Mouse (Mus musculus) hindbrain, postnatal 0 days (tissue): ENCODE results near the gene Lap3. TPM values are rescaled to one million over a fixed set of nuclear protein-coding genes. Genes with fewer than 3 reads are reported as not detected.
A peak's percentile ranks its signal among the peaks of the same experiment; 100 is the strongest.

Source experiments
- ATAC-seq: fragments of 200-750 bp; cut with Nextera tagmentation; 2 replicates; pipeline ENCODE4 v1.8.0; 2017; ENCODE audit warnings: mild to moderate bottlenecking, moderate TSS enrichment, moderate library complexity
- DNase-seq: peaks from one replicate; pipeline ENCODE4 v3.0.0-alpha.2; 2015; ENCODE audit warnings: low spot score
- H3K27ac ChIP-seq: fragments of 300-500 bp; sonication (generic); 2 replicates; pipeline ENCODE4 v1.5.1; 2014; ENCODE audit warnings: mild to moderate bottlenecking
- H3K27me3 ChIP-seq: fragments of 300-500 bp; sonication (generic); 2 replicates; pipeline ENCODE4 v1.6.1; 2014; ENCODE audit warnings: low read length, mixed read lengths; ENCODE audit not compliant: insufficient read depth
- H3K36me3 ChIP-seq: fragments of 300-500 bp; sonication (generic); 2 replicates; pipeline ENCODE4 v1.6.1; 2014; ENCODE audit warnings: low read length, mixed read lengths; ENCODE audit not compliant: insufficient read depth
- H3K4me1 ChIP-seq: fragments of 300-500 bp; sonication (generic); 2 replicates; pipeline ENCODE4 v1.6.1; 2014; ENCODE audit warnings: antibody characterized with exemption, low read length, mixed read lengths; ENCODE audit not compliant: insufficient read depth
- H3K4me2 ChIP-seq: fragments of 300-500 bp; sonication (generic); 2 replicates; pipeline ENCODE4 v1.6.1; 2014; ENCODE audit warnings: low read depth, mild to moderate bottlenecking, low read length, moderate library complexity, mixed read lengths
- H3K4me3 ChIP-seq: fragments of 300-500 bp; sonication (generic); 2 replicates; pipeline ENCODE4 v1.5.1; 2014; ENCODE audit warnings: low read length
- H3K9ac ChIP-seq: fragments of 300-500 bp; sonication (generic); replicated peaks from 2 replicates; pipeline ENCODE4 v1.6.1; 2014; ENCODE audit warnings: mild to moderate bottlenecking, low read length, moderate library complexity, mixed read lengths
- H3K9me3 ChIP-seq: fragments of 300-500 bp; sonication (generic); 2 replicates; pipeline ENCODE4 v1.6.1; 2016; ENCODE audit warnings: low read length, mixed read lengths
- CTCF ChIP-seq: IDR thresholded peaks from 2 replicates; pipeline ENCODE4 v1.5.1; 2016; ENCODE audit warnings: antibody characterized with exemption, control low read depth, low read depth
- WGBS: fragments of 180-500 bp; shearing (Covaris S2); extraction: QIAGEN DNeasy Blood & Tissue Kit; methylation state at CpG from one replicate; pipeline ENCODE4 v1.1.7; 2014; 5-methylcytosine and 5-hydroxymethylcytosine counted together
- polyA plus RNA-seq: library from polyadenylated mRNA; unstranded; fragments of >200 nt; fragmentation: Nextera tagmentation; extraction: Ambion mirVana; gene quantifications from 2 replicates; pipeline ENCODE4 v1.2.1, GENCODE M21; 2015
- total RNA-seq: library from RNA; depleted of rRNA; stranded (reverse); fragments of >200 nt; gene quantifications from 2 replicates; pipeline ENCODE4 v1.2.3, GENCODE M21; 2014

Lap3 gene
- total and polyA plus RNA-seq, 2 experiments from 2014 or later, result 21.9 to 36.2 TPM

DNA sequence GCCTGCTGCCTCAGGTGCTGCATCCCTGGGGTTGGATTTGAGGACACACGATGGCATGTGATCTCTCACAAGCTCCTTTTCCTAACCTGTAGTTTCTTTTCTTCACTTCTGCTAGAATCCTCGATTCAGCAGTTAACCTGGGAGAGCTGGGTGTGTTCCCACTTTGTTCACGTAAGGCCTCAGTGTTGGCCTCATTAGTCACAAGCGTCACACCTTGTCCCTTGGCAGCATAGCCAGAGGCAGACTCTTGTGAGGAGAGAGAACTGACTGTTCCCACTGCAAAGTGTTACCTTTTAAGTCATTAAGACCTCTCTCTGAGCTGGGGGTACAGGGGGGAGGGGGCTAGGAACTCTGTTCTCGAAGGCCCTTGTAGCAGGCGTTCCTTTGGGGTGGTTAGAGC lies 19.7 kb downstream of the Lap3 start:
- Histone ChIP-seq H3K4me2 (no peak overlapping the region), H3K9ac (no peak overlapping the region), H3K4me1 (no peaks in the 10 kb centered on the region), H3K4me3 (no peak overlapping the region), H3K27ac (no peak overlapping the region), H3K9me3 (no peaks in the 10 kb centered on the region), H3K27me3 (no peaks in the 10 kb centered on the region), H3K36me3 (peaks cover 9% of the 10 kb centered on the region; the same call in 1 of the 2 replicates)
- no peak for ATAC-seq
- TF ChIP-seq CTCF, result no peak
- WGBS, result 94% methylated on average over 6 of the region's 6 CpGs
- no peak for DNase-seq

DNA sequence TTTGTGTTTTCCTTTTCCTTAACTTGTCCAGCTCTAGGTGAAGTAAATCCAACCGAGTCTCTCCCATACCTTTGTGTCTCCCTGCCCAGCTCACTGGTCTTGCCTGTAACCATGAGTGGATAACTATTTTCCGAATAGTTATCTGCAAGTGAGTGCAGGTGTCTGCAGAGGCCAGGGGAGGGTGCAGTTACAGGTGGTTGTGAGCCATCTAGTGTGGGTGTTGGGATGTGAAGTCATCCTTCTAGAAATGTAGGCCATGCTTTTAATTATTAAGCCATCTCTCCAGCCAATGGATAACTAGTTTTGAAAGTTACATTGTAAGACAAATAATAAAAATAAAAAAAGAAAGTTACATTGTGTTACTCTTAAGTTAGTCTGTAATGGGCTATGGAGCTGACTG lies 20.3 kb downstream of the Lap3 start:
- no peak overlapping the region for H3K4me3 ChIP-seq
- no peak for TF ChIP-seq CTCF
- H3K36me3 ChIP-seq, result peaks cover 9% of the 10 kb centered on the region; the same call in 1 of the 2 replicates
- 96% methylated on average over 2 of the region's 2 CpGs for WGBS
- no peaks in the 10 kb centered on the region for H3K27me3 ChIP-seq
- no peak for ATAC-seq
- H3K4me1 ChIP-seq, result no peaks in the 10 kb centered on the region
- DNase-seq, result no peak
- no peak overlapping the region for H3K9ac ChIP-seq
- no peaks in the 10 kb centered on the region for H3K9me3 ChIP-seq
- H3K27ac ChIP-seq, result no peak overlapping the region
- no peak overlapping the region for H3K4me2 ChIP-seq

DNA sequence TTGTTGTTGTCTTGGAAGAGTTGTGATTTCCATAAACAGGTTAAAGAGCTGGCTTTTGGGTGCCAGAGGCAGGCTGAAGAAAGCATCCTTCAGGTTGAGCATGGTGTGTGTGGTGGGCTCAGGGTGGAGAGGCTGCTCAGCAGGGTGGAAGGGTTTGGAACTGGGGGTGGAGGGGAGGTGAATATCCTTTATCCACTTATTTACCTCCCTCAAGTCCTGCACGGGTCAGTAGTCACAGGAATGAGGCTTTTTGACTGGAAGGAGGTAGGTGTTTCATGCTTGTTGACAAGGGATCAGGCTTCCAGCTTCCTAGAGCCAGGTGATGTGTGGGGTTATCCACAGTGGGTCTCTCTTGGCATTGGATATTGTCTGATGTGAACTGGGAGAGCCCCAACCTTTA lies 21.4 kb downstream of the Lap3 start:
- 86% methylated on average over 1 of the region's 1 CpGs for WGBS
- no peak overlapping the region for H3K9ac ChIP-seq
- DNase-seq, result no peak
- no peak overlapping the region for H3K27ac ChIP-seq
- no peaks in the 10 kb centered on the region for H3K9me3 ChIP-seq
- ATAC-seq, result no peak
- H3K4me3 ChIP-seq, result no peak overlapping the region
- no peak for TF ChIP-seq CTCF
- no peaks in the 10 kb centered on the region for H3K27me3 ChIP-seq
- H3K4me2 ChIP-seq, result no peak overlapping the region
- H3K36me3 ChIP-seq, result peaks cover 9% of the 10 kb centered on the region; the same call in 1 of the 2 replicates
- no peaks in the 10 kb centered on the region; the same call in 1 of the 2 replicates for H3K4me1 ChIP-seq

DNA sequence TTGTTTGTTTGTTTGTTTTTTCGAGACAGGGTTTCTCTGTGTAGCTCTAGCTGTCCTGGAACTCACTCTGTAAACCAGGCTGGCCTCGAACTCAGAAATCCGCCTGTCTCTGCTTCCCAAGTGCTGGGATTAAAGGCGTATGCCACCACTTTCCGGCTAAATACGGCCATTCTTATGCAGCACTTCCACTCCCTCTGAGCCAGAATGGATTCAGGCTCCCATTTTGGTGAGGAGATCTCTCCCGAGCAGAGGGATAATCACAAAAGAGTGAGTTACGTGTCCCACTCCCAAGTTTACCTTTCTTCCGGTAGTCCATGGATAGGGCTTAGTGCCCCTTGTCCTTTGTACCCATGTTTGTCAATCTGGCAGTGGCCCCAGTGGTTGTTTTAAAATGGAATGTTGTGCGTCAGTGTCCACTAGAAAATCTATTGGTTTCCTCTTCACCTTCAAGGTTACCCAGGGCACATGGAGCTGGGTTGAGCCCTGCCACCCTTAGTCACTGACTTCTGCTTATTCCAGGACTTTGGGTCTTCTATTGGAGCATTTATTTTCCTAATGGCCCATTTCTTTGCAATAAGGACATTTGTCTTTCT lies 22.1 kb downstream of the Lap3 start:
- ATAC-seq, result no peak

DNA sequence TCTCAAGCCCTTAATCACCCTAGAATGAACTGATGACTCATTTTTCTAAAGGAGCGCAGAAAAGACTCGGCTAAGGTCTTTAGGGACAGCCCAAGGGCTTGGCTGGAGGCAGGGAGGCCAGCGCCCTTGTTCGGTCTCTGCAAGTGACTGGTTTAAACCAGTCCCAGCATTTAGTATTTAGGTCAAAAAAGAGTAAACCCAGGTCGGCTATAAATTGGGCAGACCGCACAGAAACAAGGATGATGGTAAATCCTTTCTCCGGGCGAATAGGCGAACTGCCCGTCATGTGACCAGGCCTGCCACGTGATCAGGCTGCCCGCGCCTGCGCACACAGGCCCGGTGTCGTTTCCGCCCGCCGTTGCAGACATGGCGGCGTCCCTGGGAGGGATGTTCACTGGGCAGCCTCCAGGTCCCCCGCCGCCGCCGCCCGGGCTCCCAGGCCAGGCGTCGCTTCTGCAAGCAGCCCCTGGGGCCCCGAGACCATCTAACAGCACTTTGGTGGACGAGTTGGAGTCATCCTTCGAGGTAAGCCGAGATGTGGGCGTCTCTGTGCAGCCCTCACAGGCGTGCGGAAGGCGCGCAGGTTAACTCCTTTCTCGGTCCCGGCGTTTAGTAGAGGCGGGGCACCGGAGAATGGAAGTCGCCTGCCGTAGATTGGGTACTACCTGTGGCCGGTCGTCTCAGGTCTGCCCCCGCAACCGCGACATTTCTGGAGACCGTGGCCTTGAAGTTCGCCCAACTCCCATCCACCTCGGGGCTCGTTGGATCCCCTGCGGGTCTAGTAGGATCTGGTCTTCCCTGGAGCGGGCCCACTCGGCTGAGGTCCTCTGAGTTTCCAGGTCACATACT lies 27.0 kb downstream of the Lap3 start, which contains the start of gene Med28:
Med28 (plus strand) TSS at position 270 of the 849 bp plus-strand sequence.
- Histone ChIP-seq H3K4me2 (peak within 1 kb of the TSS; percentile 95), H3K27ac (peak within 1 kb of the TSS; percentile 80), H3K36me3 (peaks cover 4% of the 10 kb centered on the region), H3K4me3 (peak within 1 kb of the TSS; percentile 97), H3K4me1 (peaks cover 8% of the 10 kb centered on the region), H3K9me3 (no peaks in the 10 kb centered on the region), H3K9ac (peak within 1 kb of the TSS; percentile 86), H3K27me3 (no peaks in the 10 kb centered on the region)
- WGBS, result 1% methylated on average over 56 of the region's 56 CpGs
- DNase-seq (peak; percentile 95), ATAC-seq (peak; percentile 97)
- 0 out of 2 replicates have a peak, but pooled peaks have one; percentile 9 for TF ChIP-seq CTCF

More for the DNA sequence above, 22.1 kb downstream of the Lap3 start:
- TF ChIP-seq CTCF, result no peak
- Histone ChIP-seq H3K27ac (no peak overlapping the region), H3K27me3 (no peaks in the 10 kb centered on the region), H3K4me2 (no peak overlapping the region), H3K4me1 (no peaks in the 10 kb centered on the region; the same call in 1 of the 2 replicates), H3K36me3 (peaks cover 9% of the 10 kb centered on the region; the same call in 1 of the 2 replicates), H3K9ac (no peak overlapping the region), H3K9me3 (no peaks in the 10 kb centered on the region), H3K4me3 (no peak overlapping the region)
- WGBS, result 92% methylated on average over 10 of the region's 10 CpGs
- DNase-seq, result no peak

DNA sequence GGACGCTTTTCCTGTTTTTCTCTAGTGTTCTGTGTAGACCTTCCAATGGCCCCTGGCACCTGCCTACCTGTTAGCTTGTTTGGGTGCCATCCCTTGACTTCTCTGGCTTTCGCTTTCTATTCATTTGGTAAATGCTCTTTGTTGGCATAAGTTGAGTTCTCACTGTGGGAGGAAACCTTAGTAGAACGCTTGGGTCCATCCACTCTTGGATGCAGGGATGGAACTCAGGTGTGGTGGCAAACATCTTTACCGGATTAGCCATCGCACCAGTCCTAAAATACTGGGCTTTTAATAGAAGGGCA lies 27.6 kb downstream of the Lap3 start:
- Histone ChIP-seq H3K36me3 (peaks cover 10% of the 10 kb centered on the region), H3K9me3 (no peaks in the 10 kb centered on the region), H3K9ac (peak overlapping the region; percentile 86), H3K27me3 (no peaks in the 10 kb centered on the region), H3K4me2 (peak overlapping the region; percentile 95), H3K4me1 (peaks cover 8% of the 10 kb centered on the region), H3K4me3 (peak overlapping the region; percentile 97), H3K27ac (no peak overlapping the region; the same call in 1 of the 2 replicates)
- DNase-seq (no peak), ATAC-seq (no peak)
- WGBS, result 2% methylated on average over 5 of the region's 5 CpGs
- TF ChIP-seq CTCF, result no peak
